Mouse (Mus musculus): ENCODE results near the gene Vkorc1.
"Not testable (repeated sequence)": the region's sequence is repeated elsewhere in the genome, so short reads cannot be mapped to it uniquely, and the experiment has no call there.

Gene Vkorc1

GRCm38 (mm10) chr7:127912938-127913337 is 17.5 kb upstream of the Vkorc1 start:
- no peak for DNase-seq

DNA sequence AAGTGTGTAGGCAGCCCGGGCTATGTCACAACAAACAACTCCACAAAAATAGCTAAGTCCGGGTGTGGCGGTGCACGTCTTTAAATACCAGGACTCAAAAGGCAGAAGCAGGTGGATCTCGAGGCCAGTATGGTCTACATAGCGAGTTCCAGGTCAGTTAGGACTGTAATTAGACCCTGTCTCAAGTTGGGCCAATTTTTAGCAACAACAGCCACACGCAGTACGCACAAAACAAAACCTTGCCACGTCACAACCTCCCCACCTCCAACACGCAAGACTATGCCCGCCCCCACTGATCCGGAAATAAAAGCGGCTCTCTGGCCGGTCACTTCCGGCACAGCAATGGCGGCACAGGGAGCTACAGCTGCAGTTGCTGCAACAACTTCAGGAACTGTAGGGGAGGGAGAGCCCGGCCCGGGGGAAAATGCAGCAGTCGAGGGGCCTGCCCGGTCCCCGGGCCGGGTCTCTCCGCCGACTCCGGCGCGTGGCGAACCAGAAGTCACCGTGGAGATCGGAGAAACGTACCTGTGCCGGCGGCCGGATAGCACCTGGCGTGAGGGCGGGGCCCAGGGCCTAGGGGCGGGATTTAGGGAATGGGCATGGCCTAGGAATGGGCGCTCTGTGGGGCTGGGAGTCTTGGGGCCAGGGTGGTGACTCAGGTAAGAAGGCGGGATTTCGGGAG is 16.9 kb upstream of the Vkorc1 start, which contains the start of gene Kat8:
Gene Kat8 (plus strand): TSS at position 327 of the 682 bp plus-strand sequence.
- peak; percentile 90 for DNase-seq

GRCm38 (mm10) chr7:127908656-127909055 is 13.2 kb upstream of the Vkorc1 start:
- DNase-seq: no peak

- DNase-seq: no peak
Measured at GRCm38 (mm10) chr7:127907939-127908338, 12.5 kb upstream of the Vkorc1 start.

DNA sequence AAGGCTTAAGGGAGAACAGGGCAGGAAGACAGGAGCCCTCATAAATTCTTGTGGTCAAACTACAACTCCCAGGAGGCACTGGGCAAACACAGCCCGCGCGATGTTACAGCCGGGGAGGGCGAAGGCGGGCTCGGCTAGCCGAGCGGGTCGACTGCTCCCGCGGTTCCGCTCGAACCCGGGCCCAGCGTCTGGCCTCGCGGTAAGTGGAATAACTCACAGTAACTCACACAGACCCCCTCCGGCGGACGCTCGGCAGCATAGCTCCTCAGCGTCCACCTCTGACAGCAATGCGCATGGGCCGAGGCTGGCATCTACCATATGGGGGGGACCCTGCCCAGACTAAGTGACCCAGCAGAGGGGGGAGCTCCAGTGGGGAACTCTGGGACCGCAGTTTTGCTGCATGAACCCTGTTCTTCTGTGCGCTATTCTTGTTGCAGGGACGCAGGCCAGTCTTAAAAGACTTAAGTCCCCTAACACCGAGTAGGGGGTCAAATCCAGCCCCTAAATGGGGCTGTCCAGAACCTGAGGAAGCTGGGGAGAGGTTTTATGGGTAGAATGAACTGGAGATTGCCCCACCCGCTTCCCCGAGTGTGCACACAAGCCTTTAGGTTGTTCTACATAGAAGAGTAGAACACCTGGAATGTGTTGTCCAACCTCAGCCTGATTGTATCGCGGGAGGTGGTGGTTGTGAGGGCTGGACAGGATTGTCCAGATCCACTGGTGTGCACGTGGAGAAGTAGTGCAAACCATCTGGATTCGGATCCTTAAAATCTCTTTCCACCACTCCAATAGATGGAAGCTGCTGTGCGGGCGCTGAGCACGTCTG is 8.8 kb upstream of the Vkorc1 start, which contains the start of gene Bckdk:
Gene Bckdk (plus strand): TSS at position 112 of the 826 bp plus-strand sequence.
- peak; percentile 83 for DNase-seq

DNA sequence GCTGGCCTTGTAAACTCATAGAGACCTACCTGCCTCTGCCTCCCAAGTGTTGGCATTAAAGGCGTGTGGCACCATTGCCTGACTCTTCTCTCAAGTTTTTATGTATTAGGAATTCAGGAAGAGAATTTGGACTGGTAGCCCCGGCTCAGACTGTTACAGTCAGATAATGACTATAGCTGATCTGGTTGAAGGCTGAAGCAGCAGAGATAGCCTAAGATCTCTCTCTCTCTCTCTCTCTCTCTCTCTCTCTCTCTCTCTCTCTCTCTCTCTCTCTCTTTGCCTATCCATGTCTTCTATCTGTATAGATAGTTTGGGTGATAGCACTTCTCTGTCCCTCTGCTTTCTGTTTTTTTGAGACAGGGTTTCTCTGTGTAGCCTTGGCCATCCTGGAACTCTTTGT is 6.4 kb upstream of the Vkorc1 start:
- no peak for DNase-seq

DNA sequence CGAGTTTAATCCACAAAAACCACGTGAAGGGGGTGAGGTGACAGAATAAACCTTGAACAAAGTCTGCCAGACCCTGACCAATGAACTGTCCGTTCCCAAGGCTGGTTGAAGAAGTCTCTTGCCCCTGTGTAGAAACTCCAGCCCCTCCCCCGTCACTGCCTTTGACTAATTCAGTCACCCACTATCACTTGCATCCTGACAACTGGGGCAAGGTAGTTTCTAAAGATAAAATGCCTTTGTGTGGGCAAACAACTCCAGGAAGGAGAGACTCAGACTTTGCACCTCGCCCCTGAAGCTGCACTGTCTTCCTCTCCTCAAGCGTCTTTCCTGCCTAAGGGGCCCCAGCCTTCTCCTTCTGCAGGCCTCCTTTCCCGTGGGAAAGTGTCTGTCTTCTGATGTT is 4.6 kb upstream of the Vkorc1 start:
- DNase-seq: no peak

DNA sequence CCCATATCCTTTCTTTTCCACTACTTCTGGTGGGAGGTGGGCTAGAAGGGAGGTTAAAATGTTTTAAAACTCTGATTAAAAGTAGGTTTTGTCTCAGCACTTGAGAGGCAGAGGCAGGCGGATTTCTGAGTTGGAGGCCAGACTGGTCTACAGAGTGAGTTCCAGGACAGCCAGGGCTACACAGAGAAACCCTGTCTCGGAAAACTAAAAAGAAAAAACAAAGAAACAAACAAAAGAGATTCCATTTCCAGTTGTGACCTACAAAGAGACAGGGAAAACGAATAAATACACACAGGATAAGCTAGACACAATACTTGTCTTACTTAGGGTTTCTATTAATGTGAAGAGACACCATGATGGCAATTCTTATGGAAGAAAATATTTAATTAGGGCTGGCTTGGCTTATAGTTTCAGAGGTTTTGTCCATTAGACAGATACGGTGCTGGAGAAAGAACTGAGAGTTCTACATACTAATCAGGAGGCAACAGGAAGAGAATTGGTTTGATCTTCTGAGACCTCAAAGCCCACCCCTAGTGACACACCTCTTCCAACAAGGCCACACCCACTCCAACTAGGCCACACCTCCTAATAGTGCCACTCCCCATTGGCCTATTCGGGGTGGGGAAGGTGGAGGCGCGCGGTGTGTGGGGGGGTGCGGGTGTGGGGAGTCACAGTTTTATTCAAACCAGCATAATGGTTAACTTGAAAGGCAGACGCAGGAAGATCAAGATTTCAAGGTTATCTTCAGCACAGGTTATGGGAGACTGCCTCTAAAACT is 3.0 kb upstream of the Vkorc1 start:
- DNase-seq: no peak

GRCm38 (mm10) chr7:127897542-127897941 is 2.1 kb upstream of the Vkorc1 start:
- DNase-seq: no peak

- DNase-seq: peak; percentile 59
Measured at GRCm38 (mm10) chr7:127896384-127896783, 967 bp upstream of the Vkorc1 start.

DNA sequence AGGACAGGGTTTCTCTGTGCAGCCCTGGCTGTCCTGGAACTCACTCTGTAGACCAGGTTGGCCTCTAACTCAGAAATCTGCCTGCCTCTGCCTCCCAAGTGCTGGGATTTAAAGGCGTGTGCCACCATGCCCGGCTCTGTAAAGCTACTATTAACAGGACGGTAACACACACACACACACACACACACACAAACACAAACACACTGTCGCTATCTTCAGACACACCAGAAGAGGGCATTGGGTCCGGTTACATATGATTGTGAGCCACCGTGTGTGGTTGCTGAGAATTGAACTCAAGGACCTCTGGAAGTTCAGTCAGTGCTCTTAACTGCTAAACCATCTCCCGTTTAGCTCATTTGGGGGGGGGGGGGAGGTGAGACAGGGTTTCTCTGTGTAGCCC is 474 bp upstream of the Vkorc1 start:
- DNase-seq: not testable (repeated sequence)

GRCm38 (mm10) chr7:127894480-127894879 is 937 bp downstream of the Vkorc1 start:
- DNase-seq: no peak

GRCm38 (mm10) chr7:127890798-127891197 is 4.6 kb downstream of the Vkorc1 start, which contains the start of gene Prss53:
Gene Prss53, minus strand, starts transcription at chr7:127890970.
- no peak for DNase-seq

GRCm38 (mm10) chr7:127888821-127889220 is 6.6 kb downstream of the Vkorc1 start:
- no peak for DNase-seq

- no peak for DNase-seq
Measured at GRCm38 (mm10) chr7:127887781-127888180, 7.6 kb downstream of the Vkorc1 start.

GRCm38 (mm10) chr7:127887191-127887590 is 8.2 kb downstream of the Vkorc1 start:
- no peak for DNase-seq

DNA sequence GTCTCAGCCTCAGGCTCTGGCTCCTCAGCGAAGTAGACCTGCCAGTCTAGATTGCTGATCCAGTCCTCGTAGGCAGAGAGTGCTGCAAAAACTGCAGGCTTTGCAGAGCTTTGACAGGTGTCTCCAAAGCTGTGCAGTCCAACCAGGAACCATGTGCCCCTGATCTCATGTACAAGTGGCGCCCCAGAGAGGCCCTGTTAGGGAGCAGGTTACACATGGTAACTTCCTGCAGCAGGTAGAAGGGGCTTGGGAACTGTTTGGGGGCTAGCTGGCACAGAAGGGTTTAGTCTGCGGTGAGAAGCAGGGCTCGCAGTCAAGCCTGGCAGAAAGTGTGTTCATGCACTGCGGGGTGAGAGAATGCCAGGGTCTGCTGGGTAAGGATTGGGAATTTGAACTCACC is 8.9 kb downstream of the Vkorc1 start:
- no peak for DNase-seq

DNA sequence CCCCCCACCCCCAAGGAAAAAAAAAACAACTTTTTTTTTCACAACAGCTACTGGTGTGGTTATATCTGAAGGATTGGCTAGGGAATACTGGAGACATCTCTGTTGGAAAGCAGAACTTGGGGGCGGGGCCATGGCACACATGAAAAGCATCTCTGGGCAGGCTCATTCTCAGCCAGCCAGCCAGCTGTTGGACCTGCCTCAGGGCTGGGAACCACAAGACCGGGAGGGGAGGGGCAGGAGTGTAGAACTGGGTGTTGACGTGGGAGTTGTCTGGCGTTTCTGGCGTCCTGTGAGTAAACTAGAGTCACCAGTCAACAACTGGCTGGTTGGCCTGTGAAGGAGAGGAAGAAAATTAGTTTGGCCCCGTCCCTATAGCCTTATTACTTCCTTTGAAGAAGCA is 9.5 kb downstream of the Vkorc1 start:
- peak; percentile 79 for DNase-seq

GRCm38 (mm10) chr7:127880431-127880830 is 15.0 kb downstream of the Vkorc1 start:
- DNase-seq: no peak

GRCm38 (mm10) chr7:127879301-127879700 is 16.1 kb downstream of the Vkorc1 start:
- no peak for DNase-seq

- DNase-seq: peak; percentile 90
Measured at GRCm38 (mm10) chr7:127876467-127877348, 18.7 kb downstream of the Vkorc1 start, which contains the start of gene Zfp668. Gene Zfp668, minus strand, starts transcription at chr7:127876828.

DNA sequence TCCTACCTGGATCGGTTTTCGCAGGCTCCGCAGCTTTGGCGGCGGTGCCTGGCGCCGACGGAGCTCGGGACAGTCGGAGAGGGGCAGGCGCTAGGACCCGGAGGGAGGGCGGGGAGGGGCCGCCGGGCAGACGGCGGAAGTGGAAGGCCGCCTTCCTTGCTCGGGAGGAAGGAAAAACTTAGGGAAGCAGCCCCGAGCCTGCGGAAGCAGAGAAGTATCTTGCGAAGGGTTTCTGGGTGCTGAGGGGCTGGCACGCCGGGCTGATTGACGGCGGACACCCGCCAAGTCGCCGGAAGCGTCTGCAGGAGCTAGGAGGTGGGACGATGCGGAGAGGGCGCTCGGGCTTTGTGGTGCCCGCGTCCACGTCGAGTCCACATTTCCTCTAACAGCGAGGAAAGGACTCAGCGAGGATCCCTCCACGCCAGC is 19.4 kb downstream of the Vkorc1 start, which contains the start of gene Zfp646:
Gene Zfp646 (plus strand): TSS at position 181 of the 426 bp plus-strand sequence.
- peak; percentile 79 for DNase-seq

All from layer of hippocampus, adult 9-11 months (tissue).